Mouse (Mus musculus) gastrocnemius, postnatal 10 days (tissue): ENCODE data around the gene Eif2b4. TPM values are rescaled to one million over a fixed set of nuclear protein-coding genes. Genes with fewer than 3 reads are reported as not detected.
"Not testable (repeated sequence)": the region's sequence is repeated elsewhere in the genome, so short reads cannot be mapped to it uniquely, and the experiment has no call there.

ENCODE experiments used
- DNase-seq: peaks from one replicate; pipeline ENCODE4 v3.0.0; 2021; ENCODE audit warnings: mixed read lengths
- long read RNA-seq, 2 experiments: library from polyadenylated mRNA; stranded (forward); transcript quantifications; one replicate each; pipeline ENCODE4 v2.0.0; 2021
- total RNA-seq, 2 experiments: library from RNA; stranded (reverse); gene quantifications; 2 replicates each; pipeline ENCODE4 v1.2.3; 2021

Eif2b4 gene
- 10 to 100 TPM; 47.9 to 49.8 TPM for total RNA-seq
- long read RNA-seq, experiment 1, transcript Eif2b4-201 (13 exons, 2,025 nt), result major isoform, 34 of 64 reads
- long read RNA-seq, experiment 1, transcript Eif2b4-202 (12 exons, 1,966 nt), result minor isoform, 8 of 64 reads
- long read RNA-seq, experiment 1, partial matches to known transcripts, result 12 of 64 reads
- long read RNA-seq, experiment 1, other reads (novel, unspliced or antisense), result 10 of 64 reads
- long read RNA-seq, experiment 2, transcript Eif2b4-202 (12 exons, 1,966 nt), result minor isoform, 15 of 82 reads
- long read RNA-seq, experiment 2, transcript Eif2b4-201 (13 exons, 2,025 nt), result major isoform, 53 of 82 reads
- long read RNA-seq, experiment 2, partial matches to known transcripts, result 6 of 82 reads
- long read RNA-seq, experiment 2, other reads (novel, unspliced or antisense), result 6 of 82 reads

GRCm38 (mm10) chr5:31192939-31193630, at the start of gene Eif2b4, which contains the start of gene Snx17:
Gene Eif2b4, minus strand, starts transcription at chr5:31193430.
Gene Snx17, plus strand, starts transcription at chr5:31193227.
- peak; percentile 98 for DNase-seq

DNA sequence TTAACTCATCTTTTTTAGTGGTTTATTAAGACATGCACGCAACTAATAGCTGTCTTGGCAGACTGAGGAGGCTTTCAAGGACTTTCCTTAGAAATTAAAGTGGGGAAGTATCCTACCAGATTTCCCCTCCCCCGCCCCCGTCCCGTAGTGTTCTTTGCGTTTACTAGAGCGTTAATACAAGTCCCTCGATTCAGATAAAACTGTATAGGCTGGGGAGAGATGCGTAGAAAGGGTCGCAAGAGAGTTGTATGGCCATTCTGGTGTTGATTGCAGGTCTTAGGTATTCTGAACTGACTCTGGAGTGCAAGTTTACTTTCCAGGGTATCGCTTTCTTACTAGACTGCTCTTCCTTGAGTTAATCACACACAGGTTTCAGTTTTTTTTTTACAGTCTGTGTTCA, 49.0 kb upstream of the Eif2b4 start:
- no peak for DNase-seq

GRCm38 (mm10) chr5:31241522-31242034, 48.3 kb upstream of the Eif2b4 start:
- DNase-seq, result no peak

DNA sequence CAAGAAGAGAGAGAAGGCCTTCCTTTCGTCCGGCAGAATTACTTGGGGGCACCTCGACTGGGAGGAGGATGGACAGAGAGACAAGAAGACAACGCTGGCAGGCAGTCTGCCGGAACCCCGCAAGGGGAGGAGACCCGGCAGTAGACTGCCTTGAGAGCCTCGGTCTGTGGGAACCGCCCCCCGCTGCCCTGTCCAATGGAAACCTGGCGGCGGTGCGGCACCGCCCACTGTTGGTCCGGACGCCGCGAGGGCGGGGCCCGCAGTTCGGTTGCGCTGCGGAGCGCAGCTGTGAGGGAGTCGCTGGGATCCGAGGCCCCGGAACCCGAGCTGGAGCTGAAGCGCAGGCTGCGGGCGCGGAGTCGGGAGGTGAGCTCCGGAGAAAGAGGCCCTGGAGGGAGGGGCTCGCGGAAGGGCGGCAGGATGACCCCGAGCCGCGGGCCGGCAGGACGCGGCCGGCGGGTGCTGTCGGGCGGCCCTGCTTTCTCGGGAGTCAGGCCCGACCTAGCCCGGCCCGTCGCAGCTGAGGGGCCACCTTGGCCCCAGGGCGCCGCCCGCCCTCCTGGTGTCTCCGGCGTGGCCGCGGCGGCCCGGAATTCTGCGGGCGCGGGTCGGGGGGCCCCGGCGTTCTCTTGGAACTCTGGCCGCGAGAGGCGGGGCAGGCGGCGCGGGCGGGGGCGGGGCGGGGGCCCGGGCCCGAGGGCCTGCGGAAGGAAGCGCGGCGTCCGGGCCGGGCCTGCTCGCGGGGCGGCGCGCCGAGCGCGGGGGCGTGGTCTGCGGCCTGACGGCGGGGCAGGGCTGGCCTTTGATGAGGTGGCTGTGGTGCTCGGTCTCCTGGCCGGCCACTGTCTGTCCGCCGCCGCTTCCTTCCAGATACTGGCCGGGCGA, 47.6 kb upstream of the Eif2b4 start, which contains the start of the genes Nrbp1 and Gm9970:
Gene Nrbp1, plus strand, starts transcription at position 228 of the 885 bp plus-strand sequence.
Gene Gm9970, minus strand, starts transcription at position 596 of the 885 bp plus-strand sequence.
- DNase-seq, result peak; percentile 98

GRCm38 (mm10) chr5:31226641-31227040, 33.4 kb upstream of the Eif2b4 start:
- no peak for DNase-seq

DNA sequence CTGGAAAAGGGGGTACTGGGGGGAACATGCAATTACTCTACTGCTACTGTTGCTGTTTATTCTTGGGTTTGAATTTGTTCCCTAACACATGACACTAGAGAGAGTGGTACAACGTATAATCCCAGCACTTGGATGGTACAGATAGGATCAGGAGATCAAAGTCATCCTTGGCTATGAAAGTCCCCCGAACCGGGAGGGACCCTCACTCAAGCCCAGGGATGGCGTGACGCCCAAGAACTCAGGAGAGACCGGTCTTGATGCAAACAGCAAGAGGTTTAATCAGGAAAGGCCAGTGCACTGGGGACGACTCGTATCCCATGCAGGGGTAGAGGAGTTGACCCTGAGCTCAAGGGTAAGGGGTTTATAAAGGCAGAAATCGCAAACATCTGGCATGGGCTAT, 29.5 kb upstream of the Eif2b4 start:
- no peak for DNase-seq

GRCm38 (mm10) chr5:31221304-31221945, 28.2 kb upstream of the Eif2b4 start:
- no peak for DNase-seq

- DNase-seq, result peak; percentile 99
Measured at GRCm38 (mm10) chr5:31220448-31221303, 27.4 kb upstream of the Eif2b4 start, which contains the start of gene Ppm1g. Gene Ppm1g, minus strand, starts transcription at chr5:31220687.

- DNase-seq, result peak; percentile 63
Measured at GRCm38 (mm10) chr5:31219911-31220447, 26.7 kb upstream of the Eif2b4 start.

- no peak for DNase-seq
Measured at GRCm38 (mm10) chr5:31219474-31219873, 26.2 kb upstream of the Eif2b4 start.

DNA sequence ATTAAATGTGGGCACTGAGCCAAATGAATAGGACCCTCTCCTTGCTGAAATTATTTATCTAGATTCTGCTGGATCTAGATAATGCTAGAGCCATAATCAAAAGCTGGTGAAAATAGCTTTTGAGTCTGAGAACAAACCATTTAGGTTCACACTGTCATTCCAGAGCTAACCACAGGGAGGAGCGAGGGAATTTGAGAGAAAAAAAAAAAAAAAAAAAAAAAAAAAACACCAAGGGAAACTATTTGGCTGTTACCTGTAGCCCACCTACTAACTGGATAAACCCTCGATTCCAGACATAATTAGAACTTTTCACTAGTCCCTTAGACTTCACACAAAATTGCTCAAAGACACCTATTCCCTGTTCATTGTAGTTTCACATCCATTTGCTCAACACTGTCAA, 25.8 kb upstream of the Eif2b4 start:
- no peak for DNase-seq

DNA sequence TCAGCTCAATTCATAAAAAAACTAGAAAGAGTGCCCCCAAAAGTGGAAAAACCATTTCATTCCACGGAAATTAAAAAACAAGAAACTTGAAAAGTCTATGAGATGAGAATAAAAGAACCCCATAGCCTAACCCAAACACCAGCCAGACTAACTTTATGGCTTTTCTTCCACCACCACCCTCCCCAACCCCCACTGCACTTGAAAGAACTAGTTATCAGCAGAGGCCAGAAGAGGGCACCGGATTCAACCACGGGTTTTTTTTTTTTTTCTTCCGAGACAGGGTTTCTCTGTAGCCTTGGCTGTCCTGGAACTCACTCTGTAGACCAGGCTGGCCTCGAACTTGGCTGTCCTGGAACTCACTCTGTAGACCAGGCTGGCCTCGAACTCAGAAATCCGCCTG, 25.1 kb upstream of the Eif2b4 start:
- no peak for DNase-seq

- DNase-seq, result not testable (repeated sequence)
Measured at GRCm38 (mm10) chr5:31216554-31216953, 23.3 kb upstream of the Eif2b4 start.

- no peak for DNase-seq
Measured at GRCm38 (mm10) chr5:31204421-31204820, 11.2 kb upstream of the Eif2b4 start.

DNA sequence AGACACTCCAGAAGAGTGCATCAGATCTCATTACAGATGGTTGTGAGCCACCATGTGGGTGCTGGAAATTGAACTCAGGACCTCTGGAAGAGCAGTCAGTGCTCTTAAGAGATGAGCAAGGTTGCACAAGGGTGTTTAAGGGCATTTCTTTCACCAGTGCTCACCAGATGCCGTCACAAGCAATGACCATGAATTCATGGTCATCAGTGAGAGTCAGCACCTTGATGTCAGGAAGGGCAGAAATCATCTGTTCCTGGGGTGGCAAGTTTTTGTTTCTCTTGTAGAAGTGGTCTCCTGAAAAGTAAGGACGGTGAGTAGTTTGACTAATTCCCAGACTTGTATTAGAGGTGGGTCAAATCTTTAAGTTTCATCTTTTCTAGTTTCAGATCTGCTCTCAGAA, 10.6 kb upstream of the Eif2b4 start:
- no peak for DNase-seq

GRCm38 (mm10) chr5:31202933-31203332, 9.7 kb upstream of the Eif2b4 start:
- DNase-seq, result peak; percentile 4

DNA sequence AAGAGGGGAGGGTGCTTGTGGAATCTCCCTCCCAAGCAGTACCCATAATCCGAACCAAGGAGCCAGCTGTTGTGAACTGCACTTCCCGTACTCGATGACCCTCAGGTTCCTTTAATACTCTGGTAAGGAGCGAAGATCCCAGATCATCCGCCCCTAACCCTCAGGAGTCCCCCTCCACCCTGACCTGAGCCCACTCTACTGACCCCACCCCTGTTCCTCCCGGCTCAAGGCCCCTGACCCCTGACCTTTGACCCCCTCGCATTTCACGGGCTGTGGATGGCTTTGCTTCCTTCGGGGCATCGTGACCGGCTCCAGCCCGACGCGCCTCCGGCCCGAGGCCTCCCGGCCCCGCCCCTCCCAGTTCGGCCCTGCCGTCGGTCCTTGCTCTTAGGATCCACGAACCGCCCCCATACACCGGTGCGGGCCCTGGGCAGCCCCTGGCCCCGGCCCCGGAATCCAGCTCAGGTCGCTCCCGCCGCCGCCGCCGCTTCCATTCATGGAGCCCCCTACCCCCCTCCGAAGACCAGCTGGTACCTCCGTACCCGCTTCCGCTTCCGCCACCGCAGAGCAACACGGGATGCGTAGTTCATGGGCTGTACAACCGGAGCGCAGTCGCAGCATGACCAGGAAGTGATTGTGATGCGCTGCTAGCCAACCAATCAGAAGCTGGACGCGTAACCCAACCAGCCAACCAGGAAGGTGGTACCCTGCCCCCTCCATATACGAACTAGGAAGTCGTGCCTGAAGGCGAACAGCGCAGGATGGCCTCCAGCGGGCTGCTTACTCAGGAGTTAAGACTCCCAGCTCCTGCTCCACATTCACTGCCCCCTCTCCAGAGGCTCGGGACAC, 8.7 kb upstream of the Eif2b4 start, which contains the start of gene Zfp513:
Gene Zfp513, minus strand, starts transcription at position 562 of the 849 bp plus-strand sequence.
- peak; percentile 86 for DNase-seq

GRCm38 (mm10) chr5:31201042-31201741, 8.0 kb upstream of the Eif2b4 start:
- no peak for DNase-seq
